Mouse (Mus musculus): ENCODE measurements around the gene Hoxa6. TPM values are rescaled to one million over a fixed set of nuclear protein-coding genes. Genes with fewer than 3 reads are reported as not detected.

Gene Hoxa6
- polyA plus RNA-seq, 1 experiment from 2014 or later = not detected

GRCm38 (mm10) chr6:52171331-52171730 is 37.2 kb downstream of the Hoxa6 start:
- no peak for ATAC-seq (ENCODE audit: low FRiP score)
- H3K4me1 ChIP-seq = peaks cover 13% of the 10 kb centered on the region
- peaks cover 94% of the 10 kb centered on the region for H3K27me3 ChIP-seq
- 3% methylated on average over 4 of the region's 4 CpGs for WGBS
- no peak overlapping the region for H3K4me3 ChIP-seq (replicated peaks)
- H3K36me3 ChIP-seq (replicated peaks) = no peaks in the 10 kb centered on the region
- H3K4me2 ChIP-seq = no peak overlapping the region
- no peaks in the 10 kb centered on the region for H3K9me3 ChIP-seq
- no peak overlapping the region for H3K9ac ChIP-seq
- no peak overlapping the region for H3K27ac ChIP-seq

- Histone ChIP-seq H3K4me3 (replicated peaks) (no peak overlapping the region), H3K27ac (no peak overlapping the region), H3K36me3 (replicated peaks) (no peaks in the 10 kb centered on the region), H3K27me3 (peaks cover 94% of the 10 kb centered on the region), H3K9ac (no peak overlapping the region), H3K9me3 (no peaks in the 10 kb centered on the region), H3K4me1 (peaks cover 11% of the 10 kb centered on the region), H3K4me2 (no peak overlapping the region)
- ATAC-seq (ENCODE audit: low FRiP score) = no peak
- 4% methylated on average over 5 of the region's 5 CpGs for whole genome bisulfite sequencing
Measured at GRCm38 (mm10) chr6:52170898-52171223, 37.7 kb downstream of the Hoxa6 start.

GRCm38 (mm10) chr6:52170166-52170897 is 38.2 kb downstream of the Hoxa6 start:
- Histone ChIP-seq H3K4me3 (replicated peaks) (no peak overlapping the region), H3K27me3 (peaks cover 94% of the 10 kb centered on the region), H3K36me3 (replicated peaks) (no peaks in the 10 kb centered on the region), H3K4me2 (no peak overlapping the region), H3K9me3 (no peaks in the 10 kb centered on the region), H3K27ac (no peak overlapping the region), H3K4me1 (peaks cover 6% of the 10 kb centered on the region; the same call in 1 of the 2 replicates), H3K9ac (no peak overlapping the region)
- ATAC-seq (ENCODE audit: low FRiP score) = no peak
- WGBS = under 1% methylated on average over 40 of the region's 40 CpGs

- no peak overlapping the region for H3K27ac ChIP-seq
- no peaks in the 10 kb centered on the region for H3K36me3 ChIP-seq (replicated peaks)
- H3K27me3 ChIP-seq = peaks cover 94% of the 10 kb centered on the region
- no peak overlapping the region for H3K4me3 ChIP-seq (replicated peaks)
- ATAC-seq (ENCODE audit: low FRiP score) = no peak
- no peak overlapping the region for H3K4me2 ChIP-seq
- H3K4me1 ChIP-seq = peaks cover 6% of the 10 kb centered on the region; the same call in 1 of the 2 replicates
- H3K9ac ChIP-seq = no peak overlapping the region
- H3K9me3 ChIP-seq = no peaks in the 10 kb centered on the region
- WGBS = 3% methylated on average over 16 of the region's 16 CpGs
Measured at GRCm38 (mm10) chr6:52169499-52170165, 38.9 kb downstream of the Hoxa6 start.

GRCm38 (mm10) chr6:52168191-52169055 is 40.1 kb downstream of the Hoxa6 start:
- no peaks in the 10 kb centered on the region for H3K36me3 ChIP-seq (replicated peaks)
- under 1% methylated on average over 42 of the region's 42 CpGs for WGBS
- H3K4me2 ChIP-seq = no peak overlapping the region
- no peak overlapping the region for H3K4me3 ChIP-seq (replicated peaks)
- H3K9me3 ChIP-seq = no peaks in the 10 kb centered on the region
- no peak overlapping the region for H3K27ac ChIP-seq
- no peak overlapping the region for H3K9ac ChIP-seq
- no peak for ATAC-seq (ENCODE audit: low FRiP score)
- H3K27me3 ChIP-seq = peaks cover 97% of the 10 kb centered on the region
- peaks cover 6% of the 10 kb centered on the region; the same call in 1 of the 2 replicates for H3K4me1 ChIP-seq

- 1% methylated on average over 14 of the region's 14 CpGs for WGBS
- H3K9me3 ChIP-seq = no peaks in the 10 kb centered on the region
- H3K4me2 ChIP-seq = no peak overlapping the region
- no peak overlapping the region for H3K4me3 ChIP-seq (replicated peaks)
- peaks cover 97% of the 10 kb centered on the region for H3K27me3 ChIP-seq
- no peak overlapping the region for H3K27ac ChIP-seq
- H3K9ac ChIP-seq = no peak overlapping the region
- H3K36me3 ChIP-seq (replicated peaks) = no peaks in the 10 kb centered on the region
- no peak for ATAC-seq (ENCODE audit: low FRiP score)
- peaks cover 6% of the 10 kb centered on the region; the same call in 1 of the 2 replicates for H3K4me1 ChIP-seq
Measured at GRCm38 (mm10) chr6:52167736-52168161, 40.8 kb downstream of the Hoxa6 start.

- no peak overlapping the region for H3K9ac ChIP-seq
- no peaks in the 10 kb centered on the region for H3K9me3 ChIP-seq
- H3K27ac ChIP-seq = no peak overlapping the region
Measured at GRCm38 (mm10) chr6:52167176-52167575, 41.3 kb downstream of the Hoxa6 start.

GRCm38 (mm10) chr6:52166431-52167077 is 42.0 kb downstream of the Hoxa6 start:
- ATAC-seq (ENCODE audit: low FRiP score) = no peak
- H3K9me3 ChIP-seq = no peaks in the 10 kb centered on the region
- H3K9ac ChIP-seq = no peak overlapping the region
- H3K27ac ChIP-seq = no peak overlapping the region
- H3K27me3 ChIP-seq = peaks cover 95% of the 10 kb centered on the region
- H3K4me2 ChIP-seq = no peak overlapping the region
- WGBS = 1% methylated on average over 4 of the region's 4 CpGs
- no peaks in the 10 kb centered on the region; the same call in 1 of the 2 replicates for H3K4me1 ChIP-seq
- no peaks in the 10 kb centered on the region for H3K36me3 ChIP-seq (replicated peaks)
- no peak overlapping the region for H3K4me3 ChIP-seq (replicated peaks)

More at GRCm38 (mm10) chr6:52167176-52167575, 41.3 kb downstream of the Hoxa6 start:
- H3K27me3 ChIP-seq = peaks cover 95% of the 10 kb centered on the region
- no peak for ATAC-seq (ENCODE audit: low FRiP score)
- no peaks in the 10 kb centered on the region for H3K36me3 ChIP-seq (replicated peaks)
- 18% methylated on average over 1 of the region's 1 CpGs for WGBS
- no peak overlapping the region for H3K4me2 ChIP-seq
- peaks cover under 1% of the 10 kb centered on the region; the same call in 1 of the 2 replicates for H3K4me1 ChIP-seq
- no peak overlapping the region for H3K4me3 ChIP-seq (replicated peaks)

- H3K27ac ChIP-seq = no peak overlapping the region
- H3K36me3 ChIP-seq (replicated peaks) = no peaks in the 10 kb centered on the region
- no peak for ATAC-seq (ENCODE audit: low FRiP score)
- H3K4me1 ChIP-seq = no peaks in the 10 kb centered on the region; the same call in 1 of the 2 replicates
- no peak overlapping the region for H3K4me3 ChIP-seq (replicated peaks)
- peaks cover 94% of the 10 kb centered on the region for H3K27me3 ChIP-seq
- under 1% methylated on average over 28 of the region's 28 CpGs for WGBS
- no peaks in the 10 kb centered on the region for H3K9me3 ChIP-seq
- no peak overlapping the region for H3K4me2 ChIP-seq
- no peak overlapping the region for H3K9ac ChIP-seq
Measured at GRCm38 (mm10) chr6:52165441-52166370, 42.8 kb downstream of the Hoxa6 start.

GRCm38 (mm10) chr6:52164626-52165440 is 43.7 kb downstream of the Hoxa6 start, which contains the start of gene Hoxa2:
Gene Hoxa2 (minus strand): TSS chr6:52164831.
- WGBS = under 1% methylated on average over 25 of the region's 25 CpGs
- no peak for ATAC-seq (ENCODE audit: low FRiP score)
- Histone ChIP-seq H3K4me3 (replicated peaks) (no peak within 1 kb of the TSS), H3K27ac (no peak within 1 kb of the TSS), H3K9me3 (no peaks in the 10 kb centered on the region), H3K9ac (no peak within 1 kb of the TSS), H3K4me1 (no peaks in the 10 kb centered on the region; the same call in 1 of the 2 replicates), H3K27me3 (peaks cover 94% of the 10 kb centered on the region), H3K4me2 (no peak within 1 kb of the TSS), H3K36me3 (replicated peaks) (no peaks in the 10 kb centered on the region)
